Mouse (Mus musculus) T-helper 1 cell (primary cell): ENCODE results near the gene Mpp5.

ENCODE experiments used
- in situ Hi-C: fragments of 300-600 bp; cut with MboI, MseI; formaldehyde crosslinking; loops from one replicate; pipeline ENCODE4 v1.15.1; 2025; ENCODE audit warnings: high pct_unique_total_duplicates

The Mpp5 gene

DNA sequence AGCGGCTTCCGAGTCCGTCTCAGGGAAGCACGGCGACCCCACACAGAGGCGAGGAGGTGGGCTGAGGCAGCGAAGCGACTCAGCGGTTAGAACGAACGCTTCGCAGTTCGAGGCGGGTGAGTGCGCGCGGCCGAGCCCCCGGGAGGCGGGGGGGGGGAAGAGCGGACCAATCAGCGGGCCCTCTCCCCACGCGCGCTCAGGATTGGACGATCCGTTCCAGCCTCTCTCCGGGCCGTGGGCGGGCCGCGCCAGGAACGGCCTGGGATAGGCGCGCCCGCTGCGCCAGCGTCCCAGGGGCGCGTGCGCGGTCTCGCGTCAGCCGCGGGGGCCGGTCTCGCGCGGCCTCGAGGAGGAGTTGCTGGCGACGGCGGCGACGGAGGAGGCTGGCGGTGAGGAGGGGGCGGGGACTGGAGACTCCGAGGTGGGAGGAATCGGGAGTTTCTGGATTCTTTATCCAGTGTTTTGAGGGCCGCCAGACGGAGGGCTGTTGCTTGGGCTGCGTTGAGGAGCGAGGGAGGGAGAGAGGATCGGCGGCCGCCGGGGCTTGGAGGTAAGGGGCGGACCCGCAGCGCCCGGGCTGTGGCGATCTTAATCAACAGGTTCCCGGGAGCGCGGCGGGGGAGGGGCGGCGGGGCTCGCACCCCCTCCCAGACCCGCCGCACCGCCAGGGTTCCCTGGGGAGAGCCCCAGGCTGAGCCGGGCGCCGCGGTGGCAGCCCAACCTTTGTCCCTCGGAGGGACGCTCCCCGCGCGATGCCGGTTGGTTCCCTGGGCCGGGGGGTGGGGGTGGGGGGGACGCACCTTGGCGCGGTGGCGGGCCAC is at the start of gene Mpp5:
TSS of gene Mpp5 (plus strand) at position 351 of the 821 bp plus-strand sequence.
- in situ Hi-C loops, result loop anchor here (5.0 kb wide), 1 partner anchor 521 kb away; the partner anchor contains the start of gene Gphn

- in situ Hi-C loops, result no loop called here
These were observed 30.9 kb upstream of the Mpp5 start for GRCm38 (mm10) chr12:78717783-78718182.

GRCm38 (mm10) chr12:78727723-78728122 is 21.0 kb upstream of the Mpp5 start:
- in situ Hi-C loops, result no loop called here

- in situ Hi-C loops, result no loop called here
These were observed 9.1 kb upstream of the Mpp5 start for GRCm38 (mm10) chr12:78739633-78740032.

DNA sequence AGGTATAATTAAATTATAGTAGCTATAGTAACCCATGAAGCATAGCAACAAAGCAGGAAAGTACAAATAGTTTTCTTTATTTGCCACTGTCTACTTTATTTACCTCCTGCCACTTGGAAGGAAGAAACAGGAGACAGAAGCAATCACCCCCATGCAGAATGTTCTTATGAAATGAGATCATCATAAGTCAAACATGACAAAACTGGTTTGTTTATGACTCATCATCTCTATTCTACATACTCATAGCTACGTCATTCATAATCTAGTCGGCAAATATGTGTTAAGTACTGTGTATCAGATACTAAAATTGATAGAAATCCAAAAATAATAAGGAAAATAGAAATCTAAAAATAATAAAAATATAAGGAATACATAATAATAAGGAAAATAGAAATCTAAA is 8.4 kb upstream of the Mpp5 start:
- in situ Hi-C loops, result no loop called here

DNA sequence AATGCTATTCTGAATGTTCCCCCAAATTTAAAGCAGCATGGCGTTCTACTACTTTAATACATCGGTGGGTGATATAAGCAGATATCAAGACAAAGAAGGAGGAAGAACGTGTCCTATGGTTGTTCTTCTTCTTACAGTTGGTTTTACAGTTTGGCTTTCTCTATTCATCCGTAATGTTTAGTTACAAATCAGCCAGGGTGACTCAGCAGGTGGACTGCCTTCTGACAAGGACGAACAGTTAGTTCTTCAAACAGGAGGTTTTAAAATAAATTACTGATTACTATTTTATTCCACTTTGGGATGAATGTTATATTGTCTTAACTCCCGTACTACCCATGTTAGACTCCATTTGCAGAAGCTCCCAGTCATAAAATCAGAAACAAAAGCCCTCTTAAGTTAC is 2.5 kb upstream of the Mpp5 start:
- in situ Hi-C loops, result loop anchor here (5.0 kb wide), 1 partner anchor 519 kb away; the partner anchor contains the start of gene Gphn

DNA sequence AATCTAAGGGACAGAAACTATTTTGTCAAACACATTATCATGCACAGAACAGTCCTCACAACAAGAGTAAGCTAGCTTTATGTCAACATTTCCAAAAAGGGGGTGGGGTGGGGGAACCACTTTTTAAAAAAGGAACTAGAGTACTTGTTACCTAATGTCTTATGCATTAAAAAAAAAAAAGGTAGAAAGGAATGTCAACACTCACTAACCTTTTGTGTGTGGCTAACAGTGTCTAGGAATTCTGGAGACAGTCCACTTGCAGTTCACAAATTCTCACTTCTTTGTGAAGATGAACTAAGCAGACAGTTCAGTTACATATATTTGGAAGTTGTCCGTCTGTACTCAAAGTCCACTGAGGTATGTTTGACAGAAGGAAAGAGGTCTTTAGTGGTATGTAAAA is 1.3 kb upstream of the Mpp5 start:
- in situ Hi-C loops, result loop anchor here (5.0 kb wide), 1 partner anchor 520 kb away; the partner anchor contains the start of gene Gphn

DNA sequence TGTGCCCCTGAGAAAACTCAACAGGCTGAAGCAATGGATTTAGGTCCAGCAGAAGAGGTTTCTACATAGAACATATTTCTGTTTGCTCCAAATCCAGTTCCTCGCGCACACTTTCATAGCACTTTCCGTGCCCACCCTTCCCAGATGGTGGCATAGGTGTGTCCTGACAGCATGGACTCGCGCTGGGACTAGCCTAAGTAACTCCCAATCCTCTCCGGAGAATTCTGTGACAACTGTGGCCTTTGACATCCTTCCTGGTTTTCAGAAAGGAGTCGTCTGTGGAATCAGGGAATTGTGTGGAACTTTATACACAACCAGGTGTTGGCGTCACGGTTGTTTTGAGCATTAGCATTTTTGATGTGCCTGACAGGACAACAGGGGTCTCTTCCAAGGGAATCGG is 594 bp upstream of the Mpp5 start:
- in situ Hi-C loops, result loop anchor here (5.0 kb wide), 1 partner anchor 521 kb away; the partner anchor contains the start of gene Gphn

DNA sequence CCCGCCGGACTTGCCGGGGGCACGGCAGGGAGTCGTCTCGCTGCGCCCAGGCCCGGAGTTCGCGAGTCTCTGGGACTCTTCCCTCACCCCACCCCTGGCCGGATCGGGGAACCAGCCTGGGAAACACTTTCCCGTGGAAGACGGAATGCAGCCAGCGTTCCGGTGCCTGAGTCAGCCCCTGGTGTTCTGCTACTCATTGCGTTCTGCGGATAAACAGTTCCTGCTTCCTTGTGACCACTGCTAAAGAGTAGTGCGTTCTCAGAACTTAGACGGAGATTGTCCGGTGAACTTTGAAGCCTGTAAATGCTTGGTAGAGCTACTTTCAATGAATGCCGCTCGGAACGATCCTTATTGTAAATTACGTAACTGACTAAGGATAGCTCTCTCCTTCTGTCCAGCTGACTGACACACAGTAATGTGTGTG is 683 bp downstream of the Mpp5 start:
- in situ Hi-C loops, result loop anchor here (5.0 kb wide), 1 partner anchor 522 kb away; the partner anchor contains the start of gene Gphn

GRCm38 (mm10) chr12:78761979-78762378 is 13.3 kb downstream of the Mpp5 start:
- in situ Hi-C loops, result no loop called here

GRCm38 (mm10) chr12:78769031-78769713 is 20.5 kb downstream of the Mpp5 start:
- in situ Hi-C loops, result no loop called here

- in situ Hi-C loops, result no loop called here
These were observed 24.5 kb downstream of the Mpp5 start for GRCm38 (mm10) chr12:78773211-78773610.

DNA sequence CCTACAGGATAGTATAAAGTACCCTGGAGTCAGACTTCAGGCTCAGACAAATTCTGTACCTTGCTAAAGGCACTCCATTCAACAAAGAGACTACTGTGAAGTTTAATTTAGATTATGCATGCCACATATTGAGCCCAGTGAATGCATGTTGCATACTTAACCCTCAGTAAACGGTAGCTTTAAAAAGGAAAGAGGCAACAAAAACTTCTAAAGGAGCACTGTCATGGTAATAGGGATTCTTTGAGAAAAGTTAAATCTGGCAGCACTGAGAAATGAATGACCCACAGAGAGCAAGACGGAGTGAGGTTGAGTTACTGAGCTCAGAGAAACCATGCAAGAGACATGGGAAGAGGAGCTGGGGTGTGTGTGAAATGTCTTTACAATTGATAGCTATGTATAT is 29.2 kb downstream of the Mpp5 start:
- in situ Hi-C loops, result no loop called here

- in situ Hi-C loops, result no loop called here
These were observed 29.8 kb downstream of the Mpp5 start for GRCm38 (mm10) chr12:78778423-78779067.

DNA sequence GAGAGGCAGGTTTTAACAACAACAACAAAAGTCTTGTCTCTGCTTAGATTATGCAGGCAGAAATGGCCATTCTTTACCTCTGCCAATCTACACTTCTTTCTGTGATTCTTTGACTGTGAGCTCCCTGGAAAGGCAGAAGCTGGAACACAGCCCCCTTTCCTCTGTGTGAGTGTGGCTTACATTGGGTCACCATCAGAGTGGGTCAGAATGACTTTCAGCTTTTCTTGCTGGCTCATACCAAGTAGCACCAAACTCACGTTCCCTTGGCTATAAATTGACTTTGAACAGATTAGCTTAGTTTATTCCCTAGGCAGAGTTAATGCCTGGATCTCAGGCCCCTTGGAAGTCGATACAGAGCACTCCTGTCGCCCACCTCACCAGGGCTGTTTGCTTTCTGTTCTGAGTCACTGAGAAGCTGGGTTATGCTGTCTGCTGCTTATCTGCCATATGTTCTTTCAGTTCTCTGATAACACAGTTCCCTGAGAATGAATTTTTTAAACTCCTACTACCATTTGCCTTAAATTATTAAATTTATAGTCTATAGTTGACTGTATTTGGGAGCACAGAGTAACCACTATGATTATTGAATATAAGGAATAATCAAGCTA is 39.7 kb downstream of the Mpp5 start:
- in situ Hi-C loops, result no loop called here

DNA sequence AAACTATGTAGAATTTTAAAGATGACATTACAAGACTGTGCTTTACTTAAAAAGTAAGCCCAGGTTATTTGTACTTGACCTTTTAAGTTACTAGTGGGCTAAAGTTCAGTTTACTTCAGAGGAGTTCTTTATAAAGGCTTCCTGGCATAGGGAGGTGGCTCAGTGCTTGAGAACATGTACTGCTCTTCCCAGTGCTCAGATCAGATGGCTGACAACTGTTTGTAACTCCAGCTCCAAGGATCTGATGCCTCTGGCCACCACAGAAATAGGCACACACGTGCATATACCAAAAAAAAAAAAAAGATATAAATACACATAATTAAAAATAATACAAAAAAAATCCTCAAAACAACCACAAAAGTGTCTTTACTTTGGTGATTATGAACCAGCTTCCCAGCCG is 42.1 kb downstream of the Mpp5 start:
- in situ Hi-C loops, result no loop called here

- in situ Hi-C loops, result no loop called here
These were observed 45.5 kb downstream of the Mpp5 start for GRCm38 (mm10) chr12:78794236-78794635.

GRCm38 (mm10) chr12:78800036-78800435 is 51.3 kb downstream of the Mpp5 start:
- in situ Hi-C loops, result no loop called here

- in situ Hi-C loops, result no loop called here
These were observed 53.1 kb downstream of the Mpp5 start for GRCm38 (mm10) chr12:78801836-78802235.

DNA sequence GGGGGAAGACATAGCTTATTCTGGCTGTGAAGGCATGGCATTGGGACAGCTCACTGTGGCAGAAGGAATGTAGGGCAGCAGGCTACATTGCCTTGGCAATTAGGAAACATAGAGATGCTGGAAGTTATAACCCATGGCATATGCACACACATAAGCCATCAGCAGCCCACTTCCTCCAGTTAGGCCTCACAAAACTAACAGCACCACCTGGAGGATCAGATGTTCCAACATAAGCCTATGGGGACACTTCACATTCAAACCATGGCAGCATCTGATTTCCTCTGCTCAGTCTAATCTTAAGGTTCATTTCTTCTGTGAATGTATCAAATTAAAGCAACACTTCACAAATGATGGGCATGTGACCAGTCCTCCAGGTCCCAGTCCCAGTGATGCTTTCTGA is 65.7 kb downstream of the Mpp5 start:
- in situ Hi-C loops, result no loop called here

DNA sequence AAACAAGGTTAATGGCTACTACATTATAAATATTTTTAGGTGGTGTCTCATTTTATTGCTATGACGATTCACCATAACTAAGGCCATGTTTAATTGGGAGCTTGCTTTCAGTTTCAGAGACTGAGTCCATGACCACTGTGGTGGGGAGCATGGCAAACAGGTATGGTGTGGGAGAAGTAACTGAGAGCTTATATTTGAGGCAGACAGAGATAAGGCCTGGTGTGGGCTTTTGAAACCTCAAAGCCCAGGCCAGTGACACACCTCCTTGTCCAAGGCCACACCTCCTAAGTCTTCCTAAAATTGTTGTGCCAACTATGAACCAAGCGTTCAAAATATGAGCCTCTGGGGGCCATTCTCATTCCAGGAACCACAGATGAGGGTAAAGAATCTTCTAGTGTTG is 85.8 kb downstream of the Mpp5 start:
- in situ Hi-C loops, result no loop called here

- in situ Hi-C loops, result no loop called here
These were observed 91.2 kb downstream of the Mpp5 start for GRCm38 (mm10) chr12:78839906-78840305.
